Mouse (Mus musculus) forelimb bud, embryonic 11.5 days (tissue): Measurements from ENCODE around the gene Gm13691.
"Not testable (repeated sequence)": the region's sequence is repeated elsewhere in the genome, so short reads cannot be mapped to it uniquely, and the experiment has no call there.

Source experiments
- DNase-seq: peaks from one replicate; pipeline ENCODE4 v3.0.0-alpha.2; 2012; ENCODE audit warnings: low read depth, low spot score

Gm13691 gene

GRCm38 (mm10) chr2:84032505-84032904 is 42.2 kb downstream of the Gm13691 start:
- no peak for DNase-seq

GRCm38 (mm10) chr2:84035997-84036396 is 45.6 kb downstream of the Gm13691 start:
- no peak for DNase-seq

- peak; percentile 39 for DNase-seq
Observed at GRCm38 (mm10) chr2:84037304-84037703, 47.0 kb downstream of the Gm13691 start.

GRCm38 (mm10) chr2:84037943-84038342 is 47.6 kb downstream of the Gm13691 start:
- DNase-seq, result not testable (repeated sequence)

- DNase-seq, result no peak
Observed at GRCm38 (mm10) chr2:84039277-84039676, 48.9 kb downstream of the Gm13691 start.
